Mouse (Mus musculus) lung, adult 2 months (tissue): ENCODE results near the gene Kalrn.

Experiments
- CTCF ChIP-seq: fragments of 200-500 bp; IDR thresholded peaks from 2 replicates; pipeline ENCODE4 v1.5.1; 2011; ENCODE audit warnings: mild to moderate bottlenecking, low read length, control low read depth; ENCODE audit not compliant: insufficient read depth
- POLR2A ChIP-seq: fragments of 200-500 bp; IDR thresholded peaks from 2 replicates; pipeline ENCODE4 v1.6.1; 2011; ENCODE audit warnings: low read depth, mild to moderate bottlenecking, control low read depth, low read length, borderline replicate concordance; ENCODE audit errors: extremely low read depth

- TF ChIP-seq CTCF, result no peak
- TF ChIP-seq POLR2A, result no peak
These were observed 641.2 kb downstream of the Kalrn start for GRCm38 (mm10) chr16:33932126-33932525.
